Mouse (Mus musculus) thymus, postnatal 10 days (tissue): ENCODE measurements around the gene Plekhg3.

Experiments
- DNase-seq, 2 experiments: peaks; one replicate each; pipeline ENCODE4 v3.0.0; 2021; ENCODE audit warnings: low spot score in 2 of 2

Plekhg3 gene

DNA sequence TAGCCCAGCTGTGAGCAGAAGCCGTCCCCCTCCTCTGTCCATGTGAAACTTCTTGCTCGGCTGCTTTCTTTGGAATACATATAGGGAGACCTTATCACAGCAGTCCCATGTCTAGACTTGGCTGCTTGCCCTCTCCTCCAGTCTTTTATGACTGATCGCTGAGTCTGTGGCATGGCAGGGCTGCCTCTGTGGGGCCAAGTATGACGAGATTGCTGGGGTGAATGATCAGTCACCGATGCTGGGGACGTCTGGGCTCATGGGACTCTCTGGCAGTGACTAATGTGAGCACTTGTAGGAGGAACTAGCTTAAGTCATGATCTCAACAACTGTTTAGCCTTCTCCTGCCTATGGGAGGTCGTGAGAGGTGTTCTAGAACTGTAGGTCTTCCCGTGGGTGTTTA is 21.6 kb downstream of the Plekhg3 start:
- DNase-seq: no peak

DNA sequence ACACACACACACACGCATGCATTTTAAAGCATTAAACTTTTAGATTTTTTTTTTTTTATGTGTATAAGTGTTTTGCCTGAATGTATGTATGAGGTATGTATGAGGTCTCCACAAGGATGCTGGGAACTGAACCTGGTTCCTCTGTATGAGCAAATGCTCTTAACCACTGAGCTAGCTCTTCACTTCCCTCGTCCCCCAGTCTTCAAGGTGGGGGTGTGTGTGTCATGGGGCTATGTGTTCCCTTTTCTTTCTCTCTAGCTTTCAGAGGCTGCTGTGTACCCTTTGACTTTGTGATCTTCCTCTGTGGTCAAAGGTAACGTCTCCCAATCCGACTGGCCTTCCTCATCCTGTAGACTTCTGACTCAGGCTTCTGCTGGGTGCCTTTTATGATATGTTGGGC is 22.3 kb downstream of the Plekhg3 start:
- no peak for DNase-seq

DNA sequence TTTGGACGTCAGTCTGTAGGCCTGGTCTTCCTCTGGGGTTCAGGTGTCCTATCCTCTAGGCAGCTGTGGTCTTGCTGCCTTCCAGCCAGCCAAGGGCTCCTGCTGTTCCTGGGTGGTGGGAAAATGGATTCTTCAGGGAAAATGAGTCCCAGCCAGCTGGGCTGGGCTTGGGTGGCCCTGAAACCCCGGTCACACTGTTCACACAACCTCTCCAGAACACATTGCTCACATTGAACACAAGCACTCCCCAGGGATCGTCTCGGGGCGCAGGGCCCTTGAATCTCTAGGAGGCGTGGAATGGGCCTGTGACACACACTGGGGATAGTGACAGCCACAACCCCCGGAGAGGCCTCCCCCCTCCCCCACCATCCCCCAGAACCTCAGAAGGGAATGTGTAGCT is 23.2 kb downstream of the Plekhg3 start:
- no peak for DNase-seq

DNA sequence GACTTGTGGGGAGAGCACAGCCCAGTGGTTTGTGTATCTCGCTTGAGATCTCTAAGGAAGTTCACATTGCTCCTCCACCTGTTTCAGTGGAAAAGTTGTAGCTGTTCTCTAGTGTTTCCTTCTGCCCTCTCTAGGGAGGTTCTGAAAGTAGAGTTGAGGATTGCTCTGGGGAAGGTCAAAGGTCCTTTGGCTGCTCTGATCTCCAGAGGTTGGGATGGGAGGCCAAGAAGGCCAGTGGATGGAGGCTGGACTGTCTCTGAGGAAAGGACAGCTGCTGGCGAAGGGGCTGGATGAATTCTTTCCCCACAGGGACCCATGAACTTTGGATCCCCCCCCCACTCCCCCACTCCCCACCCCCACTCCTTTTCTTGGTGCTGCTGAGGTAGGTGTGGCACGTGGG is 23.7 kb downstream of the Plekhg3 start:
- DNase-seq: no peak

DNA sequence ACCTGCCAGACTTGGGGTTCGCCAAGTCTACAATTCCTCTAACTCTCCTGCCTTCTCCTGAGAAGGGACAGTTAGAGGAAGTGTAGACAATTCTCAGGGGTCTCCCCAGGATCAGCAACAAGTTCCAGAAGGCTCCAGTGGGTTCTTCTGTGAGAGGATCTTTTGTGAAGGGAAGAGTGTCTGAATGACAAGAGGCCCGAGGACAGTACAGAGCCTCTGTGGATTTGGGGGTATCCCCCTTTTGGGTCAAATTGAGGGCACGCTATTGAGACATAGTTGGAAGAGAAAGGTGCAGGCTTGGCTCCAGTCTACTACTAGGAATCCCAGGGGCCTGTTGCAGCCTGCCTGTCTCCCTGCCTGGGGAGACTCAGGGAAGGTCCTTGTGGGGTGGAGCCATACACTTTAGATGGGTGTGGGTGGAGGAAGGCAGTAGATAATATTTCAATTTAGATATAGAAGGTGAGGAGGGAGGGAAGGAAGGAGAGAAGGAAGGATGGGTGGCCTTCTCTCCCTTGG is 24.2 kb downstream of the Plekhg3 start:
- no peak for DNase-seq

DNA sequence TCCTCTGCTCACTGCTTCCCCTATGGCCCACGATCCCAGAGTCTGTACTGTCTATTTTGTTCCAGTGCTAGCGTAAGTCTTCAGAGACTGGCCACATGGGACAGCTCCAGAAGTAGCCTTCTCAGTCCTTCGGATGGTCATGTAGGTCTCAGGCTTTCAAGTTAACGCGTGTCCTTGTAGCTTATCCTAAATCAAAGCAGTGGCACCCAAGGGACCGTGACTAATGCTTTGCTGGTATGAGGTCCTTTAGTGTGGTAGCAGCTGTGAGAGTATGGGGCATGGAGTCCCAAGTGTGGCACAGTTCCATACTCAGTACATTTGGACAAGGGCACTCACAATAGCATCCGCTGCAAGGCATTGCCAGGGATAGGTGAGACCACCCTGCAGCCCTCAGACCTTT is 25.5 kb downstream of the Plekhg3 start:
- no peak for DNase-seq

DNA sequence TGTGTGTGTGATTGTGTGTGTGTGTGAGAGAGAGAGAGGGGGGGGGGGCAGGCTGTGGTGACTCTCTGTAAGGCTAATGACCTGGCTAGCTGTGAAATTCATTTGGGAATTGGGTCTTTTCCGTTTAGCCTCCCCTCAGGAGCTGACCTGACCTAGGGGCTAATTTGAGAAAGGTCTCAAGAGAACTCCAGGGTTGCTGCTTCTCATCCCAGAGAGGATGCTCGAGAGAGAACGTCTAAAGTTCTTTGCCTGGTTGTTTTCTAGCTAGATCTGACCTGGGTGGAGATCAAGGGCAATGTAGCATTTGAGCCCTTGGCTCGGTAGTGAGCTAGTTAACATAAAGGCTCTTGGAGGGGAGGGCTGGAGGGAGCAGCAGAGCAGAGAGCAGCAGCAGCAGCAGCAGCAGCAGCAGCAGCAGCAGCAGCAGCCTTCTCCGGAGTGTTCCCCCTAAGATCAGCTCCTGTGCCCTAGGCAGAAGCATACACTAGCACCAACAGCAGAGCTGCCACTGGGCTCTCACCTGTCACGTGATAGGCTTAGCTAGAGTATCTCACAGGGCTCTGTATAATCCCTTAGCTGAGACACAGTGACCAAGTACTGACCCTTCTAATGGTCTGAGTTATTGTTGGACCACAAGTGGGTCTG is 26.2 kb downstream of the Plekhg3 start:
- DNase-seq: no peak

DNA sequence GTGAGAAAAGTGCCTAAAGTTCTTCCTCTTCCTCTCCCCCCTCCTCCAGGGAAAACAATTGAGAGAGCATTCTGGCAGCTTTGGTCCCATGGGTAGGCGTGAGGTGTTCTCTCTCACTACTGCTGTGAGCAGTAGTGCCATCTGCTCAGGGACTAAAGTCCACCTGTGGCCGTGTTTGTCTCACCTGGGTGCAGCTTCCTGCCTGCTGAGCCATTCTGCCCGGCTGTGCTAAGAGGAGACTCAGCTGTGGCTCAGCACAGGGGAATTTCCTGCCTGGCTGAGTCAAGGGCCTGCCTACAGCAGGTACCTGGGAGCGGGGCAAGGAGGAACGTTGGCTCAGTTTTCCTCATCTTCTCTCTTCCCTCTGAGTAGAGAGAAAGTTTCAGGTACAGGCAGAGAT is 27.5 kb downstream of the Plekhg3 start:
- DNase-seq: no peak

DNA sequence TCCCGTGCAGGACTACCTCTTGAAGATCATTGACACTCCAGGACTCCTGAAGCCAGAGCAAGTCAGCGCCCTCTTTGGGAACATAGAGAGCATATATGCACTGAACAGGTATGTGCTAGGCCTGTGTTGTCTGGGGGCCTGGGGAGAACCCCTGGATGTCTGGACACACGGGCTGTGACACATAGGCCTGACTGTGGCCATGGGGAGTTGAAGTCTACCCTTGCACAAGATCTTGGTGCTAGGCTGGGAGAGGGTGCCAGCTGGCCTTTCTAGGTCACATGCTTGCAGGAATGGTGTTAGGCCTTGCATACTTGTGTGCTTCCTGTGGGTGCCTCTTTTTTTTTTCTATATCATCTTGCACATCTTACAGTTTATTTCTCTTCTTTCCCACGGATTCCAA is 31.5 kb downstream of the Plekhg3 start:
- DNase-seq: no peak

DNA sequence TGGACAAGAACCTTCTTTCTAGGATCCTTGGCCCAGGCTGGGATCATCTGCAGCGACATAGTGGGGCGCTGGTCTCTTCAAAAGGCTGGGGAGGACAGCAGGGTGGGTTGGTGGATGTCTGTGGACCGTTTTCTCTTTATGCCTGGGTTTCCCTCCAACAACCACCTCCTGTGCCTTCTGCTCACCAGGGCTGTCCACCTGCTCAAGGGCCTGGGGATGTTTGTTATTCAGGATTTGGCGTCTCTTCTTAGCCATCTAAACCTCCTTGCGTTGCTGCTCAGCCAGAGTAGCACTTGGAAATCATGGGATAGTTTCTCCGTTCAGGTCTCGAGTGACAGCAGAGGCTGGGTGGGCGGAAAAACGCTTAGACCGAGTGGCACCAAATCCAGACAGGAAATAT is 35.6 kb downstream of the Plekhg3 start:
- no peak for DNase-seq

DNA sequence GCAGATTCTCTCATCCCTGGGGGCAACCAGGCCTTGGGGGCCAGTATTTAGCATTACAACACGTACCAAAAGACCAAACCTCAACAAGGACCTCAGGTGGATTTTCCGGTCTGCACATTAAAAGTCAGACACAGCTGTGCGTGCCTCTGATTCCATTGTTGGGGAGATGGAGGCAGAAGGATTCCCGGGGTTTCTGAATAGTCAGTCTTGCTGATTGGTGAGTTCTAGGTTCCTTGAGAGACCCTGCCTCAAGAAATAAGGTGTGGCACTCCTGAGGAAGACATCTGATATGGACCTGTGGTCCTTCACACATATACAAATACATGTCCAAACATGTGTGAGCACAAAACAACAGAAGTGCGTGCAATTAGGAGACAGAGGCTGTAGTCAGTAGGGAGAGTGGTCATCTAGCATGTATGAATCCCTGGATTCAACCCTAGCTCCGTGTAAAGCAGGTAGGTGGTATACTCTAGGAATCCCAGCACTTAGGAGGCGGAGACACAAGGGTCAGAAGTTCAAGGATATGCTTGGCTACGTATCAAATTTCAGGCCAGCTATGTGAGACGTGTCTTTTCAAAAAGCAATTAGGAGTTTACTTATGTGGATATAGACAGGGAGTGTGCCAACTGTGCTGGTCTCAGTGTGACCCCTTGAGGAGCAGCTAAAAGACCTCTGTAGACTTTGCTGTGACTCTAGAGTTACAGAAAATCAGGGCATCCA is 39.7 kb downstream of the Plekhg3 start:
- no peak for DNase-seq

DNA sequence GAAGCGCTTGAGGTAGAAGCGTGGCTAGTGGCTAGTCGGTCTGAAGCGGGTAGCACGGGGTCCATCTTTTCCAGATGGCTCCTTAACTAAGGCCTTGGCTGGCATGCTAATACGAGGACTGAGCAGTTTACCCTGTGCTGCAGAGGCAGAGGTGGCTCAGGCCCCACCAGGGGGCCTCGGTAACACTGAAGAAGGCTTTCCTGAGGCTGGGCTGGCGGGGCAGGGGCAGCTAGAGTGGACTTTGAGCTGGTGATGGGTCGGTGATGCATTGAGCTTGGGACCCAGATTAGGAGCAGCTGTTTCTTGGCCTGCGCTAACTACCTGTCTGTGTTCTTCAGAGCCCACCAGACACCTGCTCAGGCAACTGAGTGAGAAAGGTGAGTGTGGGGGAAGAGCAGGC is 40.6 kb downstream of the Plekhg3 start:
- DNase-seq: no peak

DNA sequence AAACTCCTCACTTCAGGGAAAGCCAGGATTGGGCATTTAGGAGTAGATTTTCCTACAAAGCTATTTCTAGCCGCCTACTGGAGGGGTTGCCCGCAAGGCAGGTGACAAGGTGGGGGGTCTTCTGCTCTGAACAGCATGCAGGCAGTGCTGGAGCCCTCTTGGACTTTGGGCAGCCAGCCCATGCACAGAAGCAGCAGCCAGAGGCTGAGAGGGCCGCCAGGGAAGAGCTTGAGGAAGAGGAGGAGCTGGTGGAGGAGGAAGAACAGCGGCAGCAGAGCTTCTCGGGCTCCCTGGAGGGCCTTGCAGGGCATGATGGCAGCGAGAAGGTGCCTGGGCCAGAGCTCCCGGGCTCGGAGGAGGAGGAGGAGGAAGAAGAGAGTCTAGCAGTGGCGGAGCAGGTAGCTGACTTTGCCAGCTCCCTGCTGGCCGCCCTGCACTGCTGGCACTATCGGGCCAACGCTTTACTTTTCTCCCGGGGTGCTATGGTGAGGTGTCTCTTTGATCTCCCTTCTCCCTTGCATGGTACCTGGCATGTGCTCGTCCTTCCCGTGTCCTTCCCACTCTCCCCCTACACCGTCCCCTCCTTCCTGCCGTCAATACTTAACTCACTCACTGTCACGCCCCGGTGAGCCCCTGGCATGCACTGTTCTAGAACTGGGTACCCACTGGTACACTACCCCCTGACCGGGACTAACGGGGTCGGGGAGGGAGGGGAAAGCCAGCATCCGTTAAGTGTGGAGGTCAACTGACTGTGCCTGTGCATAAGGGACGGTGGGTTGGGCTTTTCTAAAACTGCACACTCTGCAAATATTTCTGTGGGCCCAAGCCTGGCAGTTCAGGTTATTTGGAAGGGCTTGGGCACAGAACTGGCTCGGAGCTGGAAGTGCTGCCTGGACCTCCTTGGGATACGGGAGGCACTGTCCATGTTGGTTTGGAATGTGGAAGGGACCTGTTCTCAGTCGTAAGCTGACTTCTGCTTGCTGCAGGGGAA is 41.9 kb downstream of the Plekhg3 start:
- DNase-seq: no peak

DNA sequence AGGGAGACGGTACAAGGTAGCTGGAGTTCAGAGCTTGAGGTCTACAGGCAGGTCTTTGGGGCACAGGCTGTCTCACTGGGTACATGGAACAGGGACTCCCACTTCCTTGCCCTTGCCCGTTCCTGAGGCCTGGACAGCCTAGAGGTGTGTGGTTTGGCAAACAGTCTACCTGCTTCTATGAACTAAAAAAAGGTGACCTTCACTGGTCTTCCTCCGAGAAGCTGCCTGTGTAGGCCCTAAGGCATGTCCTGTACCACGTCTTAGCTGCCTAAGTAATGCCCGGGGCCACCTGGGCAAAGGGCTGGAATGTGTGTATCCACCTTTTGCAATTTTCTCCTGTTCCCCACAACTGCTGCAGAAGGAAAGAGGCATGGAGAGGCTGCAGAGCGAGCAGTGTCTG is 42.7 kb downstream of the Plekhg3 start:
- no peak for DNase-seq

DNA sequence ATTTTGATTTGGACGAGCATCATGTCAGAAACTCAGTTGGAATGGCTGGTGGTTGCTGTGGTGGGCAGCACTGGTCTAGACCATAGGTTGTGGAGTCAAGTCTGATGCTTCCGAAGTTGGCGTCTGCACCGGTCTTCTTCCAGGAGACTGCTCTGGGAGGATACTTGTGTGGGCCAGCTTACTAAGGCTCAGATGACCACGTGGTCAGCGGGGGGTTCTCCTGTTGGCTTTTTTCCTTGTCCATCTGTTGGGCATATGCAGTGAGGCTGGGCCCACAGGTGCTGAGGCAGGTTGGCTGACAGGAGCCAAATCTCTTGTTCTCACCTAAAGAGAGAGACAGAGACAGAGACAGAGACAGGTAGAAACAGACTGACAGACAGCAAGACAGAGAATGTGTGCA is 44.1 kb downstream of the Plekhg3 start:
- DNase-seq: no peak

DNA sequence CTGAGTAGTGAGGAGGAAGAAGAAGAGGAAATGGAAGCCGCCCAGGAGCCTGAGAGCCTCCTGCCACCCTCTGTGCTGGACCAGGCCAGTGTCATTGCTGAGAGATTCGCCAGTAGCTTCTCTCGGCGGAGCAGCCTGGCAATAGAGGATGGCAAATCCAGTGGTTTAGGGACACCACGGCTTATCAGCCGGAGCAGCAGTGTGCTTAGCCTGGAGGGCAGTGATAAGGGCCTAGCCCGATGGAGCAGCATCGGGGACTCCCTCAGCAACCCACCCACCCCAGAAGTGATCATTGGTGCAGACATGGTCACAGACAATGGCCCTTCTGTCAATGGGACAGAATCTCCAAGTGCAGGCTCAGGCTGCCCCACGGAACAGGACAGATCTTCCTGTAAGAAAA is 45.4 kb downstream of the Plekhg3 start:
- DNase-seq: no peak

DNA sequence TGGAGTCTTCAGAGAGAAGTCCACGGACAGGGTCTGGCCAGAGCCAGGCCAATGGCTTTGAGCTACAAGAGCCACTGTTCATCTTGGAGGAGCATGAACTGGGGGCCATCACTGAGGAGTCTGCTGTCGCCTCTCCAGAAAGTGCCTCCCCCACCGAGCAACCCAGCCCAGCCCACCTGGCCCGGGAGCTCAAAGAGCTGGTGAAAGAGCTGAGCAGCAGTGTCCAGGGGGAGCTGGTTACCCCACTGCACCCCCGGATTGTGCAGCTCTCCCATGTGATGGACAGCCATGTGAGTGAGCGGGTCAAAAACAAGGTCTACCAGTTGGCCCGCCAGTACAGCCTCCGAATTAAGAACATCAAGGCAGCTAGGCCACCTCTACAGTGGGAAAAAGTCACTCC is 46.1 kb downstream of the Plekhg3 start:
- DNase-seq: no peak

DNA sequence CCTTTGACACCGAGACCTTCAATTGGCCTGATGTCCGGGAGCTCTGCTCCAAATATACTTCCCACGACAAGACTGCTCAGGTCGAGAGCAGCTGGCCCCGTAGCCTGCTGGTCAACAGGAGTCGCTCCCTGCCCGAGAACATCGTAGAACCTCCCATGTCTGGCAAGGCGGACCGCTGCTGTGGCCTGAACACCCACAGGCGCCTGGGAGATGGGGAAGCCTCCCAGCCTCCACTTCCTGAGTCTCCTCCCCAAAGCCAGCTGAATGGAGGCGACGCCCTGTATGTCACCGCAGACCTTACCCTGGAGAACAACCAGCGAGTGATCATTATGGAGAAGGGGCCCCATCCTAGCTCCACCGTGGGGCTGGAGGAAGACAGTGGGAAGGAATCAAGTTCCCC is 47.2 kb downstream of the Plekhg3 start:
- no peak for DNase-seq

DNA sequence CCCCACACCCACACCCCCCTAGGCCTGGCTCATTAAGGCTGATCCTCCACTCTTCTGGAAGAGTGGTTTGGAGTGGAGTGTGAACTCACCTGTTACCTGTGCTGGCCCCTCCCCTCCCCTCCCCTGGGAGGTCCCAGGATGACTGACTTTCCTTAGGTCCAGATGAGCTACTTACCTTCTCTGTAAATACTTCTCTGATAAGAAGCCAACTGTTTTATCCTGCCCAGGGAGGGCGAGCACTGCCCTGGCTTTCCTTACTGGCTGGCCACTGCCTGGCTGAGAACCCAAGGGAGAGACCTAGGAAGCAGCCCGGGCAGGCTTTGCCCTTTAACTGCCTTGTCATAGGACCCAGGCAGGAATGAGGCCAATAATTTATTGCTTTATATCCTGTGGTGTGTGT is 47.8 kb downstream of the Plekhg3 start:
- no peak for DNase-seq

DNA sequence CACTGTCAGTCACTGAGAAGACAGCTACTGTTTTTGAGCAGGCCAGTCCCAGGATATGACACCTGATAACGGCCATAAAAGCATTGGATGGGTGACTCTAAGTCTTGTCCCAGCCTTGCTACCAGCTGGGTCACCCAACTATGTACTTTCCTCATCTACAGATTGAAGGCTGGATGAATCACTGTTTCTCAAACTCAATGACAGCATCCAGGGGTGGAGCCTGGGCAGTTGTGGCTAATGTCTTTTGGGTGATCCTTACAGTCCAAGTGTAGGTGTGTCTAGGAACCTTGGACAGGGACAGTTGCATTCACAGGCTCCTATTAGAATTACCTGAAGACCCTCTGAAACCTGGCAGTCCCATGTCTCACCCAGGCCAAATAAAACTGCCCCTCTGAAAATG is 49.1 kb downstream of the Plekhg3 start:
- no peak for DNase-seq

DNA sequence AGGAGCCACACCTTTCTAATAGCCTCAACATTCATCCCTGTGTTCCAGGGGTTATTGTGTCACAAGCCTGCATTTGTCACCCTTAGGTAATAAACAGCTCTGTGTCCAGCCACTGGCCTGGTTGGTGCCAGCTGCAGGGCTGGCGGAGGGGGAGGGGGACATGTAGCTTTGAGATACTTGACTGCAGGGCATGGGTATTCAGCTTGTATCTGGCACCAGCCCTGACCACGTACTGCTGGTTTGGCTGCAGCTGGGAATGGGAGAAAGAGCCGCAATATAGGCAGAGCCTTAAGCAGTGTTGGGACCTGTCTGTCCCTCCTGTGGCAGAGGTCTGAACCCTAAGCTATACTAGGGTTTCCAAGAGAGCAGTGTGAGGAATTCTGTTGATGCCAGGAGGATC is 51.4 kb downstream of the Plekhg3 start:
- no peak for DNase-seq

DNA sequence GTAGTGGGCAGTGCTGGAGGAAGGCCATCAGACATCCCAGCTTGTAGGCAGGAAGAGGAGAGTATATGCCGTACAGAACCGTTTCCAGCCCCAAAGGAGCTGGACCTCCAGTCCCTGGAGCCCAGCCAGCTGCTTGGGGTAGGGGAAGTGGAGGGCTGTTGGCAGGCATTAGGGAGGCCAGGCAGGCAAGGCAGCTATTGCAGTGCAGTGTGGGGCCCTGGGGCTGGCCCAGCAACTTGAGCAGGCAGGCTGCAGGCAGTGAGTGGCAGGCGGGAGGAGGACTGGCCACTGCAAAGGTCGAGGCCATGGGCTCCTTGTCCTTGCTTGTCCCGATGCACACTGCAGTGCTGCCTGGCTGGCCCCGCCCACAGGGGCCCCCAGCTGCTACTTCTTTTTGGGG is 52.1 kb downstream of the Plekhg3 start:
- no peak for DNase-seq
